Mouse (Mus musculus) v-Abl transformed pro-B cells (cell line): Measurements from ENCODE around the gene Cep85l.

Experiments used
- in situ Hi-C, 2 experiments: fragments of 400-800 bp; cut with MboI; formaldehyde crosslinking; loops; one replicate each; pipeline ENCODE4 v1.15.1; 2025; ENCODE audit not compliant: unreplicated experiment in 2 of 2

Gene Cep85l

GRCm38 (mm10) chr10:53345508-53345907, 34.2 kb downstream of the Cep85l start:
- in situ Hi-C loops = loop anchor here (5.0 to 25.0 kb wide), 7 partner anchors 162 to 1561 kb away; partner anchors contain the start of gene Nus1 (in 1 of the 2)

GRCm38 (mm10) chr10:53343865-53344264, 35.9 kb downstream of the Cep85l start:
- in situ Hi-C loops = loop anchor here (10.0 to 25.0 kb wide), 3 partner anchors 932 to 1559 kb away; partner anchors contain the start of gene Nus1 (in 1 of the 2)

- in situ Hi-C loops = loop anchor here (10.0 to 25.0 kb wide), 3 partner anchors 931 to 1559 kb away; partner anchors contain the start of gene Nus1 (in 1 of the 2)
Observed at GRCm38 (mm10) chr10:53343384-53343783, 36.4 kb downstream of the Cep85l start.

GRCm38 (mm10) chr10:53342166-53342728, 37.5 kb downstream of the Cep85l start:
- in situ Hi-C loops = loop anchor here (10.0 to 25.0 kb wide), 3 partner anchors 930 to 1557 kb away; partner anchors contain the start of gene Nus1 (in 1 of the 2)

GRCm38 (mm10) chr10:53341288-53341965, 38.3 kb downstream of the Cep85l start:
- in situ Hi-C loops = loop anchor here (10.0 to 25.0 kb wide), 3 partner anchors 929 to 1557 kb away; partner anchors contain the start of gene Nus1 (in 1 of the 2)

- in situ Hi-C loops = loop anchor here in 1 of 2 experiments (25.0 kb wide), 2 partner anchors 927 to 1552 kb away; partner anchors contain the start of gene Nus1
Observed at GRCm38 (mm10) chr10:53339045-53339444, 40.7 kb downstream of the Cep85l start.

- in situ Hi-C loops = loop anchor here in 1 of 2 experiments (25.0 kb wide), 2 partner anchors 925 to 1550 kb away; partner anchors contain the start of gene Nus1
Observed at GRCm38 (mm10) chr10:53337162-53337923, 42.4 kb downstream of the Cep85l start, which contains the start of gene Pln. TSS of gene Pln (plus strand) at chr10:53337667.

- in situ Hi-C loops = loop anchor here in 1 of 2 experiments (25.0 kb wide), 2 partner anchors 924 to 1549 kb away; partner anchors contain the start of gene Nus1
Observed at GRCm38 (mm10) chr10:53335974-53336373, 43.8 kb downstream of the Cep85l start.

- in situ Hi-C loops = loop anchor here in 1 of 2 experiments (25.0 kb wide), 2 partner anchors 923 to 1548 kb away; partner anchors contain the start of gene Nus1
Observed at GRCm38 (mm10) chr10:53335266-53335665, 44.5 kb downstream of the Cep85l start.

- in situ Hi-C loops = loop anchor here in 1 of 2 experiments (25.0 kb wide), 2 partner anchors 920 to 1545 kb away; partner anchors contain the start of gene Nus1
Observed at GRCm38 (mm10) chr10:53332752-53333151, 47.0 kb downstream of the Cep85l start.

- in situ Hi-C loops = loop anchor here in 1 of 2 experiments (25.0 kb wide), 2 partner anchors 917 to 1542 kb away; partner anchors contain the start of gene Nus1
Observed at GRCm38 (mm10) chr10:53329257-53329656, 50.5 kb downstream of the Cep85l start.

- in situ Hi-C loops = loop anchor here in 1 of 2 experiments (25.0 kb wide), 2 partner anchors 914 to 1539 kb away; partner anchors contain the start of gene Nus1
Observed at GRCm38 (mm10) chr10:53326367-53326766, 53.4 kb downstream of the Cep85l start.

- in situ Hi-C loops = loop anchor here in 1 of 2 experiments (25.0 kb wide), 2 partner anchors 912 to 1537 kb away; partner anchors contain the start of gene Nus1
Observed at GRCm38 (mm10) chr10:53324663-53325062, 55.1 kb downstream of the Cep85l start.

GRCm38 (mm10) chr10:53323367-53323766, 56.4 kb downstream of the Cep85l start:
- in situ Hi-C loops = no loop called here

- in situ Hi-C loops = no loop called here
Observed at GRCm38 (mm10) chr10:53306674-53307073, 73.1 kb downstream of the Cep85l start.

- in situ Hi-C loops = no loop called here
Observed at GRCm38 (mm10) chr10:53305867-53306266, 73.9 kb downstream of the Cep85l start.

- in situ Hi-C loops = no loop called here
Observed at GRCm38 (mm10) chr10:53285147-53285546, 94.6 kb downstream of the Cep85l start.

GRCm38 (mm10) chr10:53272228-53272627, 107.5 kb downstream of the Cep85l start:
- in situ Hi-C loops = no loop called here

- in situ Hi-C loops = no loop called here
Observed at GRCm38 (mm10) chr10:53262021-53262420, 117.7 kb downstream of the Cep85l start.

- in situ Hi-C loops = no loop called here
Observed at GRCm38 (mm10) chr10:53235381-53235780, 144.4 kb downstream of the Cep85l start.
